Mouse (Mus musculus) forebrain, embryonic 13.5 days (tissue): ENCODE results near the gene Medag. TPM values are rescaled to one million over a fixed set of nuclear protein-coding genes. Genes with fewer than 3 reads are reported as not detected.

Experiments
- ATAC-seq: fragments of 200-750 bp; cut with Nextera tagmentation; 2 replicates; pipeline ENCODE4 v1.8.0; 2017
- H3K27ac ChIP-seq: fragments of 300-500 bp; sonication (generic); 2 replicates; pipeline ENCODE4 v1.5.1; 2015; ENCODE audit warnings: inconsistent platforms, mild to moderate bottlenecking, moderate library complexity
- H3K27me3 ChIP-seq: fragments of 300-500 bp; sonication (generic); 2 replicates; pipeline ENCODE4 v1.6.1; 2015; ENCODE audit warnings: mild to moderate bottlenecking, inconsistent platforms
- H3K36me3 ChIP-seq: fragments of 300-500 bp; sonication (generic); 2 replicates; pipeline ENCODE4 v1.6.1; 2015; ENCODE audit warnings: mild to moderate bottlenecking, inconsistent platforms; ENCODE audit not compliant: poor library complexity, severe bottlenecking
- H3K4me1 ChIP-seq: fragments of 300-500 bp; sonication (generic); 2 replicates; pipeline ENCODE4 v1.6.1; 2015; ENCODE audit warnings: inconsistent platforms
- H3K4me2 ChIP-seq: fragments of 300-500 bp; sonication (generic); 2 replicates; pipeline ENCODE4 v1.6.1; 2015; ENCODE audit warnings: inconsistent platforms, mild to moderate bottlenecking, moderate library complexity
- H3K4me3 ChIP-seq: fragments of 300-500 bp; sonication (generic); 2 replicates; pipeline ENCODE4 v1.5.1; 2015; ENCODE audit warnings: mild to moderate bottlenecking, inconsistent platforms
- H3K9ac ChIP-seq: fragments of 300-500 bp; sonication (generic); 2 replicates; pipeline ENCODE4 v1.6.1; 2015; ENCODE audit warnings: mild to moderate bottlenecking, inconsistent platforms
- H3K9me3 ChIP-seq: fragments of 300-500 bp; sonication (generic); replicated peaks from 2 replicates; pipeline ENCODE4 v1.6.1; 2016; ENCODE audit warnings: inconsistent platforms
- WGBS: fragments of 180-500 bp; shearing (Covaris S2); methylation state at CpG from one replicate; pipeline ENCODE4 v1.1.7; 2015; 5-methylcytosine and 5-hydroxymethylcytosine counted together
- polyA plus RNA-seq: library from polyadenylated mRNA; unstranded; fragments of >200 nt; fragmentation: Nextera tagmentation; extraction: Ambion mirVana; gene quantifications from 2 replicates; pipeline ENCODE4 v1.2.1, GENCODE M21; 2015

Gene Medag
- polyA plus RNA-seq, 1 experiment from 2014 or later, result 1.1 TPM

DNA sequence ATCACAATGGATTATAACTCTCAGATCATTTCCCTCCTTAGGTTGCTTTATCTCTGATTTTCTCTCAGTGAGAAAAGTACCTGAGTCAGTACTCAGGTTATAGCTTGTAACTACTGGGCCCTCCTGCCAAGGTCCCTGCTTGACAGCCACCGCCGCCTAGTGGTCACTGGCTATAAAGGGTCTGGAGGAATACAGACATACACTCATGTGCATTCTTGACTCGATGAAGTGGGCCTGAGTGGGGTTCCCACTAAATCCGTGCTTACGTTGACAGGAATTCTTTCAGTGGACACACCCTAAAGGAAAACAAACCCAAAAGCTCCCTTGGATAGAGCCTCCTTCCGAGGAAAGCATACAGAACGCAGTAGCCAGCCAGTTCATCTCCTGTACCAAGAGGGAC, 45.0 kb downstream of the Medag start:
- Histone ChIP-seq H3K4me3 (no peak overlapping the region), H3K4me1 (peaks cover 17% of the 10 kb centered on the region), H3K27ac (no peak overlapping the region), H3K9me3 (no peaks in the 10 kb centered on the region), H3K27me3 (no peaks in the 10 kb centered on the region), H3K36me3 (no peaks in the 10 kb centered on the region), H3K9ac (no peak overlapping the region), H3K4me2 (no peak overlapping the region)
- WGBS, result 91% methylated on average over 7 of the region's 7 CpGs
- no peak for ATAC-seq

DNA sequence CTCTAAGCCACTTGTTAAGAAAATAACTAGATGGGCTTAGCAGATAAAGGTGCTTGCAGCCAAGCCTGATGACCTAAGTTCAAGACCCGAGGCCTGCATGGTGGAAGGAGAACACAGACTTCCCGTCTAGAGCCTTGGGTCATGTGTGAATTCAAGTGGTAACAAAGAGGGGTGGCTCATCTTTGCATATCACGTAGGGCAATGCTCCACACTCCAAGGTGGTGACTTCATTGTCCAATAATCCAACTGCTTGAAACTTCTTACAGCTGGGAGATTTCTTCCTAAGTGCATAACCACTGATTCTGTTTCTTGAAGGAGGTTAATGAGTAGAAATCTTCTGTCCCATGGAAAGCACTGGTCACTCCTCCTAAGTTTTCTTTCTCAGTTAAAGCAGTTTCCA, 50.5 kb downstream of the Medag start:
- no peak for ATAC-seq
- 85% methylated on average over 3 of the region's 3 CpGs for WGBS
- H3K27me3 ChIP-seq, result no peaks in the 10 kb centered on the region

GRCm38 (mm10) chr5:149465305-149465704, 53.8 kb downstream of the Medag start:
- Histone ChIP-seq H3K9ac (no peak overlapping the region), H3K9me3 (no peaks in the 10 kb centered on the region), H3K4me2 (no peak overlapping the region), H3K4me1 (peaks cover 11% of the 10 kb centered on the region), H3K4me3 (no peak overlapping the region), H3K27ac (no peak overlapping the region), H3K27me3 (no peaks in the 10 kb centered on the region), H3K36me3 (no peaks in the 10 kb centered on the region)
- WGBS, result 45% methylated on average over 4 of the region's 5 CpGs
- no peak for ATAC-seq

More for the DNA sequence above, 50.5 kb downstream of the Medag start:
- H3K4me3 ChIP-seq, result no peak overlapping the region
- H3K9me3 ChIP-seq, result no peaks in the 10 kb centered on the region
- no peaks in the 10 kb centered on the region for H3K36me3 ChIP-seq
- no peak overlapping the region for H3K4me2 ChIP-seq
- H3K9ac ChIP-seq, result no peak overlapping the region
- peaks cover 17% of the 10 kb centered on the region for H3K4me1 ChIP-seq
- no peak overlapping the region for H3K27ac ChIP-seq

DNA sequence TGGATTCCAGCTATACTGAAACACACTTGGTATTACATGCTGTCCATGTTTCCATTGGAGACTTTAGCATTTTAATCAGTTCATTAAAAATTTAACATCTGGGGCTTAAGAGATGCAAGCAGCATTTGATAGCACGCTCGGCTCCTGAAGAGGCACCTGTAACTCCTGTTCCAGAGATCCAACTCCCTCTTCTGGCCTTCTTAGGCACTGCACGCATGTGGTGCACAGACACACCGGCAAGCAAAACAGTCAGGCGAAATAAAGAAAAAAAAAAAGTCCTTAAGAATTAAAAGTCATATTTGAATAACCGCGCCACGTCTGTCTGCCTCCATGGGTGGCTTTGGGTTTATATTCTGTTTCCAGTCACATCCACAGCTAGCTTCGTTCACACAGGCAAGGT, 62.6 kb downstream of the Medag start:
- WGBS, result 94% methylated on average over 9 of the region's 9 CpGs
- Histone ChIP-seq H3K4me1 (no peaks in the 10 kb centered on the region), H3K9ac (no peak overlapping the region), H3K36me3 (no peaks in the 10 kb centered on the region), H3K4me2 (no peak overlapping the region), H3K27ac (0 out of 2 replicates have a peak overlapping the region, but pooled peaks have one; percentile 19), H3K4me3 (no peak overlapping the region), H3K27me3 (no peaks in the 10 kb centered on the region), H3K9me3 (peaks cover 8% of the 10 kb centered on the region)
- no peak for ATAC-seq

GRCm38 (mm10) chr5:149474701-149475468, 63.3 kb downstream of the Medag start:
- Histone ChIP-seq H3K9ac (no peak overlapping the region), H3K4me1 (no peaks in the 10 kb centered on the region), H3K4me3 (no peak overlapping the region), H3K4me2 (no peak overlapping the region), H3K27me3 (no peaks in the 10 kb centered on the region), H3K36me3 (no peaks in the 10 kb centered on the region), H3K9me3 (peaks cover 8% of the 10 kb centered on the region), H3K27ac (peak overlapping the region; percentile 19; the same call in 1 of the 2 replicates)
- peak; percentile 33; the same call in 1 of the 2 replicates for ATAC-seq
- WGBS, result 80% methylated on average over 16 of the region's 16 CpGs

Other genes starting within 250 kb of the Medag start
- 54.8 and 61.1 TPM in 2 replicates for gene Uspl1, start 227.4 kb upstream of the Medag start, polyA plus RNA-seq
- 1,631 and 1,827 TPM in 2 replicates for gene Hmgb1, start 227.3 kb upstream of the Medag start, polyA plus RNA-seq
- gene Alox5ap, start 147.0 kb upstream of the Medag start, polyA plus RNA-seq, result 5.2 and 7.5 TPM in 2 replicates
- gene Tex26, start 27.9 kb downstream of the Medag start, polyA plus RNA-seq, result 2.2 and 3.1 TPM in 2 replicates
- gene Wdr95, start 116.9 kb downstream of the Medag start, polyA plus RNA-seq, result 0.41 and 0.68 TPM in 2 replicates
- gene Hsph1, start 224.6 kb downstream of the Medag start, polyA plus RNA-seq, result 108 and 109 TPM in 2 replicates